Mouse (Mus musculus): ENCODE results near the gene Ostf1. TPM values are rescaled to one million over a fixed set of nuclear protein-coding genes. Genes with fewer than 3 reads are reported as not detected.

The Ostf1 gene
- total and polyA plus RNA-seq, 3 experiments: 110 to 175 (median 131) TPM

- TF ChIP-seq ZC3H11A (IDR thresholded peaks at IDR 0.05; ENCODE audit: low read depth, low read length): no peak
- no peak for TF ChIP-seq SIN3A (IDR thresholded peaks at IDR 0.05; ENCODE audit: low read length)
- no peak for TF ChIP-seq GABPA (IDR thresholded peaks at IDR 0.05; ENCODE audit: insufficient replicate concordance, low read depth, low read length)
- TF ChIP-seq CHD2 (IDR thresholded peaks at IDR 0.05; ENCODE audit: low read length): no peak
- TF ChIP-seq IRF4 (IDR thresholded peaks at IDR 0.05; ENCODE audit: low read depth, low read length): no peak
- TF ChIP-seq POLR2AphosphoS2 (IDR thresholded peaks at IDR 0.05; ENCODE audit: low read depth, low read length): no peak
- peak; percentile 88 for TF ChIP-seq NRF1 (IDR thresholded peaks at IDR 0.05; ENCODE audit: low read depth, low read length)
- TF ChIP-seq ZMIZ1 (IDR thresholded peaks at IDR 0.05; ENCODE audit: low read depth, low read length): no peak
These were observed 39.0 kb upstream of the Ostf1 start, which contains the start of gene Carnmt1 (continued) for GRCm38 (mm10) chr19:18670608-18671007.

GRCm38 (mm10) chr19:18669551-18669950 lies 37.9 kb upstream of the Ostf1 start:
- Histone ChIP-seq H3K9ac (ENCODE audit: insufficient read depth, low read depth) (no peak overlapping the region), H3K4me3 (replicated peaks in 1 of 3; ENCODE audit: low read depth in 2 of 3, low read length in 2 of 3, poor library complexity in 1 of 3) (no peak overlapping the region), H3K79me2 (replicated peaks; ENCODE audit: control insufficient read depth, extremely low read depth, insufficient read depth, poor library complexity, severe bottlenecking) (peaks cover 34% of the 10 kb centered on the region), H3K9me3 (replicated peaks; ENCODE audit: low read length) (no peaks in the 10 kb centered on the region), H3K27me3 (replicated peaks) (no peaks in the 10 kb centered on the region), H3K36me3 (replicated peaks in 1 of 2; ENCODE audit: control insufficient read depth in 1 of 2, insufficient read depth in 1 of 2, low read length in 1 of 2) (peaks cover 0 to 6% of the 10 kb centered on the region in 2 experiments), H3K4me1 (ENCODE audit: control insufficient read depth in 1 of 2, insufficient read depth in 2 of 2) (peaks cover 4 to 32% of the 10 kb centered on the region in 2 experiments; a peak in 3 of 4 replicates), H3K27ac (ENCODE audit: insufficient read depth, low read depth) (no peak overlapping the region), H3K4me2 (ENCODE audit: insufficient read depth, low read depth, poor library complexity, severe bottlenecking) (no peak overlapping the region)
- DNase-seq (ENCODE audit: extremely low read depth): no peak
- in situ Hi-C loops (cut with MboI; ENCODE audit: low pct_ligation_motif_present, low pct_unique_long_range_greater_than_20kb, low sequenced_read_pairs): no loop called here
- dilution Hi-C loops (cut with MboI; ENCODE audit: extremely low pct_ligation_motif_present, extremely low pct_unique_long_range_greater_than_20kb, low sequenced_read_pairs): no loop called here
- TF ChIP-seq JUND (conservative IDR thresholded peaks at IDR 0.05; ENCODE audit: low read depth, low read length): no peak
- TF ChIP-seq BHLHE40 (IDR thresholded peaks at IDR 0.05; ENCODE audit: low read depth, low read length): no peak
- TF ChIP-seq HCFC1 (IDR thresholded peaks at IDR 0.05; ENCODE audit: low read depth, low read length): no peak
- no peak for TF ChIP-seq USF1 (IDR thresholded peaks at IDR 0.05; ENCODE audit: low read depth, low read length)
- no peak for TF ChIP-seq JUN (IDR thresholded peaks at IDR 0.05; ENCODE audit: insufficient read depth, low read depth, low read length)
- no peak for TF ChIP-seq ETS1 (conservative IDR thresholded peaks at IDR 0.05; ENCODE audit: low read depth, low read length)
- TF ChIP-seq GABPA (IDR thresholded peaks at IDR 0.05; ENCODE audit: insufficient replicate concordance, low read depth, low read length): no peak
- no peak for TF ChIP-seq TBP (conservative IDR thresholded peaks at IDR 0.05; ENCODE audit: low read depth, low read length)
- no peak for TF ChIP-seq TCF12 (IDR thresholded peaks at IDR 0.05; ENCODE audit: low read depth, low read length)
- no peak for TF ChIP-seq MAX (IDR thresholded peaks at IDR 0.05; ENCODE audit: low read length)
- no peak for TF ChIP-seq USF2 (conservative IDR thresholded peaks at IDR 0.05; ENCODE audit: low read depth, low read length)
- TF ChIP-seq MXI1 (IDR thresholded peaks at IDR 0.05; ENCODE audit: low read depth, low read length): no peak
- TF ChIP-seq ZC3H11A (IDR thresholded peaks at IDR 0.05; ENCODE audit: low read depth, low read length): no peak
- no peak for TF ChIP-seq POLR2AphosphoS2 (IDR thresholded peaks at IDR 0.05; ENCODE audit: low read depth, low read length)
- TF ChIP-seq ZMIZ1 (IDR thresholded peaks at IDR 0.05; ENCODE audit: low read depth, low read length): no peak
- no peak for TF ChIP-seq KAT2A (IDR thresholded peaks at IDR 0.05; ENCODE audit: insufficient replicate concordance, low read length)

Measured in CH12.LX (cell line).